Mouse (Mus musculus): Measurements from ENCODE around the gene 4930432K21Rik. TPM values are rescaled to one million over a fixed set of nuclear protein-coding genes. Genes with fewer than 3 reads are reported as not detected.
A peak's percentile ranks its signal among the peaks of the same experiment; 100 is the strongest.

4930432K21Rik gene
- 0.83 and 0.86 TPM in 2 replicates for polyA plus RNA-seq (2014; fragmentation: Nextera tagmentation; extraction: Ambion mirVana)

DNA sequence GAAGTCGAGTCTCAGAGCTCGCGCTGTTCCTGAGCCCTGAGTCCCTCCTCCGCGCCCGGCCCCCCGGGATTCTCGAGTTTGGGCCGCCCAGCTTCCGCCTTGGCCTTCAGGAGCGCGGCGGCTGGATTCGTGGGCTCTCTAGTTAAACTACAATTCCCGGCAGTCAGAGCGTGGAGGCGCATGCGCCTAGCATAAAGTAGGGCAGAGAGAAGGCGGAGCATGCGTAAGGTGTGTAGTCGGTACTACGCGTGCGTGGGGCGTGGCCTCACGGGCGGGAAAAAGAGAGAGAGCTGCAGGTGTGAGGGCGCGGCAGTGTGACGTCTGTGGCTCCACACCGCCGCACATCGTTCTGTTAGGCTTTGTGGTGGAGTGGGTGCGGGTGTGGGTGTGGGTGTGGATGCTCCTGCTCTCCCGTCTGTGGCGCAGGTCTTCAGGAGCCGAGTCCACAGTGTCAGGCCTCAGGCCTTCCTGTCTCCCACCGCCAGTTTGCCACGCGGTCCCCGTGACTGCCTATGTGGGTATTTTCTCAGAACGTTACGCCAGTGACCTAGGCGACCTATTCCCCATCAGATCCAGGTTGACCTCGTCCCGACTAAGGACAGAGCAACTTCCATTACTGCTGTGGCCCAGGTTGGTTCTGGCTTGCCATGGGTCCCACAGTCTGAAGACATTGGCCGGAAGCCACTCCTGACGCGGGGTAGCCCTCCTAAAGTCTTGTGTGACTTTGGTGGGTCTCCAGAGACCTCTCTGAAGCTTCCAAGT lies at the start of gene 4930432K21Rik, which contains the start of gene Cc2d1a:
Gene 4930432K21Rik (plus strand): TSS at position 257 of the 762 bp plus-strand sequence.
Gene Cc2d1a (minus strand): TSS at position 168 of the 762 bp plus-strand sequence.
- peak; percentile 98 for DNase-seq (ENCODE audit: low spot score, missing footprints)
- Histone ChIP-seq H3K9me3 (ENCODE audit: control insufficient read depth, low read length) (no peaks in the 10 kb centered on the region), H3K27ac (ENCODE audit: low read depth, low read length) (no peak within 1 kb of the TSS), H3K9ac (ENCODE audit: low read length) (peak within 1 kb of the TSS; percentile 87), H3K36me3 (ENCODE audit: control insufficient read depth, insufficient read depth, low read length) (peaks cover 10% of the 10 kb centered on the region), H3K4me3 (ENCODE audit: low read depth, low read length) (peak within 1 kb of the TSS; percentile 69), H3K27me3 (ENCODE audit: control insufficient read depth, insufficient read depth, low read length) (no peaks in the 10 kb centered on the region), H3K4me1 (ENCODE audit: control insufficient read depth, insufficient read depth, low read length) (peaks cover 10% of the 10 kb centered on the region), H3K4me2 (peak within 1 kb of the TSS; percentile 88)
- peak; percentile 95 for ATAC-seq (ENCODE audit: low FRiP score)
- 16% methylated on average over 49 of the region's 49 CpGs for WGBS

DNA sequence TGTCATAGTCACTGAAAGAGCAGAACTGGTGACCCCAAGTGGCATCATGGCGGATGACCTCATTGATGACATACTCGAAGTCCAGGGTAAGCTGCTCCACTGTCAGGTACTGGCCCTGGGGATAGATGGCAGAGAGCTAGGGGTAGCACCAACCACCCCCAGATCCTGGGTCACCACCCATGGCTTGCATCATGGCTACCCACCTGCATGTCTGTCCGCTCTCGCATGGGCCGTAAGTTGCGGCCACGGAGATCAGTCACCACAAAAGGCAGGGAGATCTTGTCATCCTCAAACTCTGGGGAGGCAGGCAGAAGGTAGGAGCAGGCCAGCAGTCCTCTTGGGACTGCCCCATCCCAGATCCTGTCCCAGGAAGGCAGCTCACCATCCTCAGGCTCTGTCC lies 49.4 kb upstream of the 4930432K21Rik start:
- H3K36me3 ChIP-seq (ENCODE audit: control insufficient read depth, insufficient read depth, low read length), result peaks cover 33% of the 10 kb centered on the region

DNA sequence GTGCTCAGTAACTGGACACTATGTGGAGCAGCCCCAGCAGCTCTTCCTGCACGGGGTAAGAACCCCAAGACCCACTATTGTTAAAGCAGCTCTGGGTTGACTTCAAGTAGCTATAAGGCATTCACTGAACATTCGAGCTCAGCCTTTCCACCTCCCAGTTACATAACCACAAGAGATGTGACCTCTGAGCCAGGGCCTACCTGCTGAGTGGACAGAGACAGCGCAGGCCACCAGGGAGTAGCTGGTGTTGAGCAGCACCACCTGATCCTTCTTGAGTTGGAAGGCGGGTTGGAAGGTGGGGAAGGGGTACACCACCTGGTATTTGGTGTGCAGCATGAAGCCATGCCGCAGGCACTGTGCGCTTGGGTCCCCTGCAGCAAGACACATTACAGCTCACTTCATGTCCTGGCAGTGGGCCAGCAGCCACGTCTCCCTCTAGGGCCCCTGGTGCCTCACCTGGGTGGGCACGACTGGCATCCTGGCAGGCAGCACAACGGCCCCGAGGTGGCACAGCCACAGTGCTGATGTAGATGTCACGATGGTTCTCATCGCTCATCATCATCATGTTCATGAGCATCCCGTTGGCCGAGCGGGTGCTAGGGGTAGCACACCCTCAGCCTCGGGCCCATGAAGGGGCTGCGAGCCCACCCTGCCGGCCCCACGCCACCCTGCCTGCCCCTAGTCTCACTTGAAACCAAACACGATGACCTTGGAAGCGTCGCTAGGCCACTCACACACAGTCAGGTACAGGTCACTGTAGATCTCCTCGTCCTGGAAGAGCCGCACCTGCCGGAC lies 46.2 kb upstream of the 4930432K21Rik start:
- no peak overlapping the region for H3K4me3 ChIP-seq (ENCODE audit: low read depth, low read length)
- H3K36me3 ChIP-seq (ENCODE audit: control insufficient read depth, insufficient read depth, low read length), result peaks cover 18% of the 10 kb centered on the region
- H3K9me3 ChIP-seq (ENCODE audit: control insufficient read depth, low read length), result no peaks in the 10 kb centered on the region
- no peak overlapping the region for H3K27ac ChIP-seq (ENCODE audit: low read depth, low read length)
- peaks cover 16% of the 10 kb centered on the region for H3K4me1 ChIP-seq (ENCODE audit: control insufficient read depth, insufficient read depth, low read length)
- peak; percentile 49 for DNase-seq (ENCODE audit: low spot score, missing footprints)
- no peaks in the 10 kb centered on the region for H3K27me3 ChIP-seq (ENCODE audit: control insufficient read depth, insufficient read depth, low read length)
- H3K4me2 ChIP-seq, result no peak overlapping the region
- no peak for ATAC-seq (ENCODE audit: low FRiP score)
- H3K9ac ChIP-seq (ENCODE audit: low read length), result no peak overlapping the region
- 96% methylated on average over 25 of the region's 25 CpGs for WGBS

More for the DNA sequence above, 49.4 kb upstream of the 4930432K21Rik start:
- H3K27me3 ChIP-seq (ENCODE audit: control insufficient read depth, insufficient read depth, low read length), result no peaks in the 10 kb centered on the region
- no peak overlapping the region for H3K27ac ChIP-seq (ENCODE audit: low read depth, low read length)
- H3K4me1 ChIP-seq (ENCODE audit: control insufficient read depth, insufficient read depth, low read length), result peaks cover 6% of the 10 kb centered on the region
- no peaks in the 10 kb centered on the region for H3K9me3 ChIP-seq (ENCODE audit: control insufficient read depth, low read length)
- no peak for ATAC-seq (ENCODE audit: low FRiP score)
- H3K4me2 ChIP-seq, result no peak overlapping the region
- H3K9ac ChIP-seq (ENCODE audit: low read length), result no peak overlapping the region
- H3K4me3 ChIP-seq (ENCODE audit: low read depth, low read length), result no peak overlapping the region
- peak; percentile 76 for DNase-seq (ENCODE audit: low spot score, missing footprints)
- 97% methylated on average over 7 of the region's 7 CpGs for WGBS

DNA sequence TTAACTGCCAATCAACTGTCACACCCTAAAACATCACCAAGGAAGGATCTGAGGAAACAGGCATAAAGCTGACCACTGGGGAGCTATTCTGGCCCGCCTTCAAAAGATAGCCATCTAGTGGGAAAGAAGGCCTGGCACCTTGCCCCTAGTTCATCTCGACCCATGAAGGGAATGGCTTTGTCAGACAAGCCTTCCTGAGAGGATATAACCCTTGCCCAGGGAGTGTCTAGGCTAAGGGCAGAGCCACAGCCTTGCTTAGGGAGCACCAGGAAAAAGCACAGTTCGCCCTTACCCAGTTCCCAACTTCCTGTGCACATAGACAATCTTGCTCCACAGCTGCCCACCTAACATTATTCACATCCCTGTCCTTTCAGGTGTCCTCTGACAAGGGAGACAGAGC lies 44.2 kb upstream of the 4930432K21Rik start:
- H3K4me3 ChIP-seq (ENCODE audit: low read depth, low read length), result peak overlapping the region; percentile 74
- peak overlapping the region; percentile 94 for H3K4me2 ChIP-seq
- peaks cover 16% of the 10 kb centered on the region for H3K4me1 ChIP-seq (ENCODE audit: control insufficient read depth, insufficient read depth, low read length)
- ATAC-seq (ENCODE audit: low FRiP score) (no peak), DNase-seq (ENCODE audit: low spot score, missing footprints) (no peak)
- H3K27ac ChIP-seq (ENCODE audit: low read depth, low read length), result peak overlapping the region; percentile 79; the same call in 1 of the 2 replicates
- peak overlapping the region; percentile 86 for H3K9ac ChIP-seq (ENCODE audit: low read length)
- no peaks in the 10 kb centered on the region for H3K9me3 ChIP-seq (ENCODE audit: control insufficient read depth, low read length)
- 60% methylated on average over 3 of the region's 3 CpGs for WGBS
- H3K27me3 ChIP-seq (ENCODE audit: control insufficient read depth, insufficient read depth, low read length), result no peaks in the 10 kb centered on the region
- H3K36me3 ChIP-seq (ENCODE audit: control insufficient read depth, insufficient read depth, low read length), result peaks cover 3% of the 10 kb centered on the region

DNA sequence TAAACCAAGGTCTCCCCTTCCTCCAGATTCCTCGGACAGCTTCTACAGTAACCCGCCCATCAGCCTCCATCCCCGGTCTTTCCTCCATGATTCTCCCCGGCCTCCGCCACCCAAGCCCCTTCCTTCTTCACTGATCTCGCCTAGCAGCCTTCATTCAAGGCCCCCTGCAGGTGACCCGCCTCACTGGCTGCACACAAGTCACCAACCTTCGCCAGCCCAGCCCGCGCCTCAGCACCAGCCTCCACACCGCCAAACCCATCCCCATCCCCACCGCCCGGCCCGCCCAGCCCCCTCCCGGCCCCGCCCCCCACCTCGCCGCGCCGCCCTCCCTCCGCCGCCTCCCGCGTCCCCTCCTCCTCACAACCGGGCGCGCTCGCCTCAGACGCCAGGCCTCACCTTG lies 43.6 kb upstream of the 4930432K21Rik start:
- peak overlapping the region; percentile 79 for H3K27ac ChIP-seq (ENCODE audit: low read depth, low read length)
- peak overlapping the region; percentile 74 for H3K4me3 ChIP-seq (ENCODE audit: low read depth, low read length)
- DNase-seq (ENCODE audit: low spot score, missing footprints), result no peak
- peaks cover 3% of the 10 kb centered on the region; the same call in 1 of the 2 replicates for H3K36me3 ChIP-seq (ENCODE audit: control insufficient read depth, insufficient read depth, low read length)
- H3K9ac ChIP-seq (ENCODE audit: low read length), result peak overlapping the region; percentile 86
- H3K4me1 ChIP-seq (ENCODE audit: control insufficient read depth, insufficient read depth, low read length), result peaks cover 16% of the 10 kb centered on the region
- H3K27me3 ChIP-seq (ENCODE audit: control insufficient read depth, insufficient read depth, low read length), result no peaks in the 10 kb centered on the region
- H3K4me2 ChIP-seq, result peak overlapping the region; percentile 94
- H3K9me3 ChIP-seq (ENCODE audit: control insufficient read depth, low read length), result no peaks in the 10 kb centered on the region
- WGBS, result under 1% methylated on average over 26 of the region's 29 CpGs
- ATAC-seq (ENCODE audit: low FRiP score), result peak; percentile 85

DNA sequence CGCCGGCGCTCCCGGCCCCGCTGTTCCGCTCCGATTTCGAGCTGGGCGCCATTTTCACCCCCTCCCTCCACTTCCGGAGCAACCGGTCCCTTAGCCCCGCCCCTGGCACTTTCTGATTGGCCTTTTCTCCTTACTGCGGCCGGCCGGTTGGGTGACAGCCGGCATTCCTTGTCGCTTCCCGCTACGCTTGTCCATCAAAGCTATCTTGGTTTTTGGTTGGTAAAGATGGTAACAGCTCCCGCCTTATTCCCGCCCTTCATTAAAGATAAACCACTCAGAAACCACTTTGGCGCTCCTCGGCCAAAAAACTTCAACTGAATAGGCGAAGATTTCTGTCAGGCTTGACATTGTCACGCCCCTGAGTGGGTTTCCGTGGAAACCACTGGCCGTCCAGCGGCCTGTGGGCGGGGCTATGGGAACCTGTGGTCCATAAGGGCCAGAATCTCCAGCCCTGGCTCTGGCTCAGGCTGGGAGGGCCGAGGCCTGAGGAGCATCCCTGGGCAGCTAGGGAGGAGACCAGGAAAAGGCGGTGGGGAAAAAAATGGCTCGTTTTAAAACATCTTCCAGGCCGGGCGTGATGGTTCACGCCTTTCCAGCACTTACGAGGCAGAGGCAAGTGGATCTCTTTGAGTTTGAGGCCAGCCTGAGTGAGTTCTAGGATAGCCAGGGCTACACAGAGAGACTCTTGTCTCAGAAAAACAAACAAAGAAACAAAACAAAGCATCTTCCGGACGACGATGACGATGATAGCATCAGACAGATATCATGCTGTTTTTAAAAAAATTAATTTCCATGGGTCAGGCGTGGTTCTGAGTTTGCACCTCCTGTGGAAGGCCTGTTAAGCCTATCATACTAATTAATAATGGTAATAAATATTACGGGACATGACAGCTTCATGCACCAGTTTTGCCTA lies 42.9 kb upstream of the 4930432K21Rik start, which contains the start of gene Dcaf15:
Gene Dcaf15 (minus strand): TSS at position 72 of the 913 bp plus-strand sequence.
- Histone ChIP-seq H3K36me3 (ENCODE audit: control insufficient read depth, insufficient read depth, low read length) (peaks cover 3% of the 10 kb centered on the region; the same call in 1 of the 2 replicates), H3K4me1 (ENCODE audit: control insufficient read depth, insufficient read depth, low read length) (peaks cover 16% of the 10 kb centered on the region), H3K4me2 (peak within 1 kb of the TSS; percentile 94), H3K27ac (ENCODE audit: low read depth, low read length) (peak within 1 kb of the TSS; percentile 79), H3K4me3 (ENCODE audit: low read depth, low read length) (peak within 1 kb of the TSS; percentile 74), H3K9ac (ENCODE audit: low read length) (peak within 1 kb of the TSS; percentile 86), H3K27me3 (ENCODE audit: control insufficient read depth, insufficient read depth, low read length) (no peaks in the 10 kb centered on the region), H3K9me3 (ENCODE audit: control insufficient read depth, low read length) (no peaks in the 10 kb centered on the region)
- peak; percentile 99 for DNase-seq (ENCODE audit: low spot score, missing footprints)
- peak; percentile 97 for ATAC-seq (ENCODE audit: low FRiP score)
- WGBS, result 9% methylated on average over 38 of the region's 42 CpGs

DNA sequence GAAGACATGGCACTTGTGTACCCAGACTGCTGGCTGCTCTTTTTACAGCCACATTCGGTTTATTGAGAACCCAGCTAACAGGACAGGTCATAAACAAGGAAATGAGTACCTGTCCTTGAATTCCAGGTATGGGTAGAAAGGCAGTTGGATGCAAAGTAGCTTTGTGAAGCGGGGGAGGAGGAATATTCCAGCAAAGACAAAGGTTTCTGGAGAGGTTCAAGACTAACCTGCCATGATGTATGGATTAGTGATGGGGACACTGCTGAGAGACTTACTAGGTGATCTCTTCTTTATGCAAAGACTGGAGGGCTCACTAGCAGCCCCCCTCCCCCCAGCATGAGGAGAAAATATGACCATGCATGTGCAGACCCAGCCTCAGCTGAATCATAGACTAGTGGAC lies 42.1 kb upstream of the 4930432K21Rik start:
- ATAC-seq (ENCODE audit: low FRiP score) (no peak), DNase-seq (ENCODE audit: low spot score, missing footprints) (peak; percentile 85)
- H3K4me1 ChIP-seq (ENCODE audit: control insufficient read depth, insufficient read depth, low read length), result peaks cover 16% of the 10 kb centered on the region
- 90% methylated on average over 2 of the region's 2 CpGs for WGBS
- H3K9me3 ChIP-seq (ENCODE audit: control insufficient read depth, low read length), result no peaks in the 10 kb centered on the region
- peak overlapping the region; percentile 63 for H3K9ac ChIP-seq (ENCODE audit: low read length)
- H3K27me3 ChIP-seq (ENCODE audit: control insufficient read depth, insufficient read depth, low read length), result no peaks in the 10 kb centered on the region
- peaks cover 3% of the 10 kb centered on the region; the same call in 1 of the 2 replicates for H3K36me3 ChIP-seq (ENCODE audit: control insufficient read depth, insufficient read depth, low read length)
- no peak overlapping the region for H3K27ac ChIP-seq (ENCODE audit: low read depth, low read length)
- H3K4me3 ChIP-seq (ENCODE audit: low read depth, low read length), result no peak overlapping the region
- no peak overlapping the region for H3K4me2 ChIP-seq

Measured in midbrain, embryonic 11.5 days (tissue).